Mouse (Mus musculus) olfactory bulb, adult 2 months (tissue): Measurements from ENCODE around the gene Kcnb1.

ENCODE experiments used
- CTCF ChIP-seq: fragments of 200-500 bp; IDR thresholded peaks from 2 replicates; pipeline ENCODE4 v1.5.1; 2012; ENCODE audit warnings: low read depth, mild to moderate bottlenecking, low read length, moderate library complexity; ENCODE audit not compliant: insufficient read depth
- POLR2A ChIP-seq: fragments of 200-500 bp; IDR thresholded peaks from 2 replicates; pipeline ENCODE4 v1.6.1; 2012; ENCODE audit warnings: mild to moderate bottlenecking, low read depth, low read length, moderate library complexity; ENCODE audit not compliant: insufficient read depth

DNA sequence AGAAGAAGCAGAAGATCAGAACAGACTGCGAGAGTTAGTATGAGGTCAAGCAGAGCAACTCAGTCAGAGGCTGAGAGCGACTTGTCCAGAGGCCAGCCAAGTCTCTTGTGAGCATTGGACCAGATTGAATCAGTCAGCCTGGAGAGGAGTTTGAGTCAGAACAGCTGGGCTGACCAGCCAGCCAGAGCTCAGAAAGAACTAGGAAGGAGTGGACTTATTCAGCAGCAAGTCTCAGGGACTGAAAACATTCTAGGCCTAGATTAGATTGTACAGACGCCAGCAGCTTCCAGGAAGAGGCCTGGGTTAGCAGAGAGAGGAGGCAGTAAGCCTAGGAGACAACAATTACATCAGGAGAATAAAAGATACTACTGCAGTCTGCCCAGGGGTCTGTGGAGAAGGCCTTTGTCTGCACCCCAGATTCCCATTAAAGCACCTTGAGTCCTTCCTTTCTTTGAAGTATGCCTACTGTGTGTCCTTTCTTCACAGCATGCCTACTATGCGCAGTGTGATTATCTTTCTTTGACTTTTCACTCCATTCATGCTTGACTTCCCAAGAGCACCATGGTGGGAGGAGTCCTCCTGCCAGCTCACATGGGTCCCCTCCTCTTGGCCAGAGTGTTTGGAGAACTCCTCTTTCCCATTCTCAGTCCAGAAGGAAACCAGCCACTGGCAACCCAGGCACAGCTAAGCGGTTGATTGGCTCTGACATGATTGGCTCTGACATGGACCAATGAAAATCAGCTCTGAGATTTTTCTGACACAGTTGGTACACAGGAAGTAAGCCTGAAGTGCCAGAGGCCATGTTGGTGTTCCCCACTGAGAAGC lies 16.7 kb downstream of the Kcnb1 start:
- TF ChIP-seq CTCF (no peak), POLR2A (no peak)
